Mouse (Mus musculus) adrenal gland, postnatal 14 days (tissue): ENCODE measurements around the gene Lce1g. TPM values are rescaled to one million over a fixed set of nuclear protein-coding genes. Genes with fewer than 3 reads are reported as not detected.

ENCODE experiments used
- DNase-seq: peaks from one replicate; pipeline ENCODE4 v3.0.0; 2021; ENCODE audit warnings: mixed read lengths
- long read RNA-seq, 2 experiments: library from polyadenylated mRNA; stranded (forward); transcript quantifications; one replicate each; pipeline ENCODE4 v2.0.0; 2021
- total RNA-seq: library from RNA; stranded (reverse); gene quantifications from 2 replicates; pipeline ENCODE4 v1.2.3, GENCODE M21; 2021

Lce1g gene
- not detected in 2 replicates for total RNA-seq
- long read RNA-seq, experiment 1, result 0 reads
- long read RNA-seq, experiment 2, result 0 reads

DNA sequence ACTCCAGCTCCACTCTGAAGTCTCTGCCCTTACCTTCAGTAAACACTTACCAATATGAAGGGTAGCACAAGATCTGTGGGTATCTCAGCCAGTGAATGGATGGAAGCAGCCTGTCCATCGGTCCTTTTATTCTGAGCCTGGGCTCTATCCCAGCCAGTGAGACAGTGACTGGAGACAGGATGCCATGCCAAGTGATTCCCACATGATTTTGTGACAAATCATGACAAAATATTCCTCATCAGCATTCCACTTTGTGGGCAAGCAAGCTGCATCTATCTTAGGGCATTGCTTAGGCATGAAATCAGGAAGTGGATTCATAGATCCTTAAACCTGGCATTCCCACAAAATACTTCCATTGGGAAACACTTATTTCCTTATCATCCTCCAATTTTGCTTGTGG is at the start of gene Lce1g:
Gene Lce1g (minus strand): TSS at position 101 of the 400 bp plus-strand sequence.
- no peak for DNase-seq

DNA sequence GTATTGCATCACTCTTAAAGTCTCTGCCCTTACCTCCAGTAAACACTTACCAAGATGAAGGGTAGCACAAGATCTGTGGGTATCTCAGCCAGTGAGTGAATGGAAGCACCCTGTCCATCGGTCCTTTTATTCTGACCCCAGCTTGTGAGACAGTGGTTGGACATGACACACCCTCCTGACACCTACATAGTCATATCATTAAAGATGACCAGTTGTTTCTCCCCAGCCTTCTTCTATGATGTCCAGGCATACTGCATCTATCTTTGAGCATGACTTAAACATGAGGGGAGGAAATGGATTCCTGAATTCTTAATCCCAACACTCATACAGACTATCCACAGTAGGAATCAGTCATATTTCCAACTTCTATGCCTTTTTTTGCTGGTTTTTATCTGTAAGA is 38.3 kb upstream of the Lce1g start, which contains the start of gene Lce1j:
Gene Lce1j (minus strand): TSS at position 101 of the 400 bp plus-strand sequence.
- DNase-seq, result no peak

DNA sequence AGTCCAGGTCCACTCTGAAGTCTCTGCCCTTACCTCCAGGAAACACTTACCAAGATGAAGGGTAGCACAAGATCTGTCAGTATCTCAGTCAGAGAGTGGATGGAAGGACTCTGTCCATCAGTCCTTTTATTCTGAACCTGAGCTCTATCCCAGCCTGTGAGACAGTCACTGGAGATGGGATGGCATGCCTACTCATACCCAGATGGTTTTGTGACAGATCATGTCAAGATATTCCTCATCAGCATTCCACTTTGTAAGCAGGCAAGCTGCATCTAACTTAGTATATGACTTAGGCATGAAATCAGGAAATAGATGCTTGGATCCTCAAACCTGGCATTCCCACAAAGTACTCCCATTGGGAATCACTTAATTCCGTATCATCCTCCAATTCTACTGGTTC is 26.7 kb upstream of the Lce1g start, which contains the start of gene Lce1i:
Gene Lce1i (minus strand): TSS at position 101 of the 400 bp plus-strand sequence.
- DNase-seq, result no peak

DNA sequence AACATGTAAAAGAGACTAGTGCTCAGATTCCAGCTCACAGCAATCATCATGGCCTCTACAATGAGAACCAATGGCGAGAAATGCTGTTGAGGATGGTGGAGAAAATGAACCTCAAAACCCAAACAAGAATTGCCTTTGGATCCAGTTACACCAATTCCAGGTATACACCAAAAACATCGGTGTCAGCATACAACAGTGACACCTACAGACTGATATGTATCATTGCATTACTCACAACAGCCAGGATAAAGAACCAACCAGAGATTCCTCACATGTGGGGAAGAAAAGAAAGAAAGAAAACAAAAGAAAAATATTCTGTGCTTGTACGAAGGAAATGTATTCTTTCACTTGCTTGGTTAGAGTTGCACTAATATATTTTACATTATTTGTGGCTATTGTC is 19.4 kb upstream of the Lce1g start:
- DNase-seq, result no peak

DNA sequence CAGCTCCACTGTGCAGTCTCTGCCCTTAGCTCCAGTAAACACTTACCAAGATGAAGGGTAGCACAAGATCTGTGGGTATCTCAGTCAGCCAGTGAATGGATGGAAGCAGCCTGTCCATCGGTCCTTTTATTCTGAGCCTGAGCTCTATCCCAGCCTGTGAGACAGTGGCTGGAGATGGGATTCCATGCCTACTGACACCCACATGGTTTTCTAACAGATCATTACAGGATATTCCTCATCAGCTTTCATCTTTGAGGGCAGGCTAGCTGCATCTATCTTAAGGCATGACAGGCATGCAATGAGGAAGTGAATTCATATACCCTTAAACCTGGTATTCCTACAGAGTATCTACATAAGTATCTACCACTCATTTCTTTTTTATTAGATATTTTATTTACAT is 12.8 kb upstream of the Lce1g start, which contains the start of gene Lce1h:
Gene Lce1h (minus strand): TSS at position 101 of the 400 bp plus-strand sequence.
- DNase-seq, result no peak

DNA sequence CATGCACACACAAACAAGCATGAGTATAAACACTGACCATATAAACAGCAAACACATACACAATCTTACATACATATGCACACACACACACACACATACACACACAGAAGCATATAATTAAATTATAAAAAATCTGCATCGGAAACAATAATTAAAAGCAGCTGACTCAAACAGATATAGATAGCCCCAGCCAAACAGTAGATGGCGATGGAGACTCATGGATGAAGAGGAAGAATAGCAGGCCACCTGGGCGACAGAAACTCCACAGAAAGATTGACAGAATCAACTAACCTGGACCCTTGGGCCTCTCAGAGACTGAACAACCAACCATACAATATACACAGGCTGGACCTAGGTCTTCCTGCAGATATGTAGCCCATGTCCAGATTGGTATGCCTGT is 1.1 kb upstream of the Lce1g start:
- no peak for DNase-seq

DNA sequence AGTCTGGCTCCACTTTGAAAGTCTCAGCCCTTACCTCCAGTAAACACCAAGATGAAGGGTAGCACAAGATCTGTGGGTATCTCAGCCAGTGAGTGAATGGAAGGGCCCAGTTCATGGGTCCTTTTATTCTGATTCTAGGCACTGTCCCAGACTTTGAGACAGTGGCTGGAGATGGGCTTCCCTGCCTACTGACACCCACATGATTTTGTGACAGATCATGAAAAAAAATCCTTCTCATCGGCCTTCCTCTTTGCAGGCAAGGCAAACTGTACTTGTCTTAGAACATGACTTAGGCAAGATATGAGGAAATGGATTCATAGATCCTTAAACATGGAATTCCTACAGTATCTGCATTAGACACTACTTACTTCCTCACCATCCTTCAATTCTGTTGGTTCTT is 13.1 kb downstream of the Lce1g start, which contains the start of gene Gm38119:
Gene Gm38119 (minus strand): TSS at position 101 of the 400 bp plus-strand sequence.
- DNase-seq, result no peak

DNA sequence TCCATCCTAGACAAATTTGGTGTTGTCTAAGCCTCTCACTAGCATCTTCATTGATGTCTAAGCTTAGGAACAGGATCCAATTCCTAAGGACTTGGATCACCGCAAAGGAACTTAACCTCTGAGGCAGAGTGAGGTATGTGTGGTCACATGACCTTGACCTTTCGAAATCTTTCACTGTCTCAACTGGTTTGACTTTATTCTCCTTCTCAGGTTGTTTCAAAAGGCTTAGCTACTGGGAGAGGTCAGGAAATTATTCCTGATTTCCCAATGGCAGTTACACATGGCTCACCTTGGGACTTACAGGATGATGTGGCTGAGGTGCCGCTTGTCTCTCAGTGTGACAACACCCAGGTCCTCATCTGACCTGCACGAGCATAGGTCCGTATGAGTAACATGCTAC is 29.5 kb downstream of the Lce1g start:
- DNase-seq, result no peak

DNA sequence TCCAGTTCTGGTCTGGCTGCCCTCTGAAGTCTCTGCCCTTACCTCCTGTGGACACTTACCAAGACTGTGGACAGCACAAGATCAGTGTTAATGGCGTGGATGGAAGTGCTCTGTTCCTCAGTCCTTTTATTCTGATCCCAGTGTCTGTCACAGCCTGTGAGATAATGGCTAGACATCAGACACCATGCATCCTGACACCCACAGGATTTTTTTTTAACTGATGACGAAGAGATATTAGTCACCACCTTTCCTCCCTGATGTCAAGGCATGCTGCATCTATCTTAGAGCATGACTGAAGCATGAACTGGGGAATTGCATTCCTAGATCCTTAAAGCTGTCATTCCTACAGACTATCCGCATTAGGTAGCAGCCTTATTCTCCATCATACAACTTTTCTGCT is 31.9 kb downstream of the Lce1g start, which contains the start of gene Lce1f:
Gene Lce1f (minus strand): TSS at position 101 of the 400 bp plus-strand sequence.
- DNase-seq, result no peak

DNA sequence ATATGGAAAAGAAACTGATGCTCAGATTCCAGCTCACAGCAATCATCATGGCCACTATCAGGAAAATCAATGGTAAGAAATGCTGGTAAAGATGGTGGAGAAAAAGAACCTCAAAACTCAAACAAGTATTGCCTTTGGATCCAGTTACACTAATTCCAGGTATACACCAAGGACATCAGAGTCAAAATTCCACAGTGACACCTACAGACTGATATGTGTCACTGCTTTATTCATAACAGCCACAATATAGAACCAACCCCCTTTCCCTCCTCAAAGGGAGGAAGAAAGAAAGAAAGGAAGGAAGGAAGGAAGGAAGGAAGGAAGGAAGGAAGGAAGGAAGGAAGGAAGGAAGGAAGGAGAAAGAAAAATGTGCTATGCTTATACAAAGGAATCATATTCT is 37.0 kb downstream of the Lce1g start:
- no peak for DNase-seq

DNA sequence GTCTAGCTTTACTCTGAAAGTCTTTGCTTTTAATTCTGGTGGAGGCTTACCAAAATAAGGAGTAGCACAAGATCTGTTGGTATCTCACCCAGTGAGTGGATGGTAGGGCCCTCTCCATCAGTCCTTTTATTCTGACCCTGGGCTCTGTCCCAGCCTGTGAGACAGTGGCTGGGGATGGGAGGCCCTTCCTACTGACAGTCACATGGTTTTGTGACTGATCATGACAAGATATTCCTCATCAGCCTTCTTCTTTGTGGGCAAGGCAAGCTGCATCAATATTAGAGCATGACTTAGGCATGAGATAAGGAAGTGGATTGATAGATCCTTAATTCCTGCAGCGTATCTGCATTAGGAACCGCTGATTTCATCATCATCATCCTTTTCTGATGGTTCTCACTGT is 43.2 kb downstream of the Lce1g start, which contains the start of gene Lce1e:
Gene Lce1e (minus strand): TSS at position 101 of the 400 bp plus-strand sequence.
- DNase-seq, result no peak

Other genes starting within 250 kb of the Lce1g start
- not detected in 2 replicates for gene 2310046K23Rik, start 217.8 kb downstream of the Lce1g start, total RNA-seq
- not detected in 2 replicates for gene Ivl, start 178.6 kb downstream of the Lce1g start, total RNA-seq
- gene Smcp, start 163.3 kb downstream of the Lce1g start, total RNA-seq, result not detected in 2 replicates
- gene 2210017I01Rik, start 144.8 kb downstream of the Lce1g start, total RNA-seq, result not detected in 2 replicates
- gene Lce6a, start 130.7 kb downstream of the Lce1g start, total RNA-seq, result not detected in 2 replicates
- gene Lce1a1, start 104.0 kb downstream of the Lce1g start, total RNA-seq, result not detected in 2 replicates
- not detected in 2 replicates for gene Lce1b, start 95.4 kb downstream of the Lce1g start, total RNA-seq
- not detected in 2 replicates for gene Lce1a2, start 82.0 kb downstream of the Lce1g start, total RNA-seq
- gene Lce1c, start 73.1 kb downstream of the Lce1g start, total RNA-seq, result not detected in 2 replicates
- gene Lce1d, start 65.1 kb downstream of the Lce1g start, total RNA-seq, result not detected in 2 replicates
- gene Lce1e, start 43.3 kb downstream of the Lce1g start, total RNA-seq, result not detected in 2 replicates
- not detected in 2 replicates for gene Lce1f, start 32.0 kb downstream of the Lce1g start, total RNA-seq
- not detected in 2 replicates for gene Gm38119, start 13.2 kb downstream of the Lce1g start, total RNA-seq
- not detected in 2 replicates for gene Lce1h, start 12.7 kb upstream of the Lce1g start, total RNA-seq
- gene Lce1i, start 26.6 kb upstream of the Lce1g start, total RNA-seq, result not detected in 2 replicates
- not detected in 2 replicates for gene Lce1j, start 38.2 kb upstream of the Lce1g start, total RNA-seq
- gene Lce1k, start 55.6 kb upstream of the Lce1g start, total RNA-seq, result not detected in 2 replicates
- not detected in 2 replicates for gene Kprp, start 74.9 kb upstream of the Lce1g start, total RNA-seq
- not detected in 2 replicates for gene Lce1l, start 98.9 kb upstream of the Lce1g start, total RNA-seq
- gene 2310050C09Rik, start 117.9 kb upstream of the Lce1g start, total RNA-seq, result not detected in 2 replicates
- not detected in 2 replicates for gene Lce3a, start 173.9 kb upstream of the Lce1g start, total RNA-seq
- not detected in 2 replicates for gene Lce3b, start 180.6 kb upstream of the Lce1g start, total RNA-seq
- not detected in 2 replicates for gene Lce3c, start 192.1 kb upstream of the Lce1g start, total RNA-seq
- gene Lce3d, start 205.1 kb upstream of the Lce1g start, total RNA-seq, result not detected in 2 replicates
- gene Lce3e, start 214.7 kb upstream of the Lce1g start, total RNA-seq, result not detected in 2 replicates
- gene Lce3f, start 239.9 kb upstream of the Lce1g start, total RNA-seq, result not detected in 2 replicates